Mouse (Mus musculus) CD8-positive naive resting alpha-beta T cell, adult 2 months (primary cell): ENCODE measurements around the gene Nudt7.

Source experiments
- DNase-seq, 2 experiments: peaks; one replicate each; pipeline ENCODE4 v3.0.0; 2022; ENCODE audit warnings: low read depth in 2 of 2, low spot score in 2 of 2

Gene Nudt7

DNA sequence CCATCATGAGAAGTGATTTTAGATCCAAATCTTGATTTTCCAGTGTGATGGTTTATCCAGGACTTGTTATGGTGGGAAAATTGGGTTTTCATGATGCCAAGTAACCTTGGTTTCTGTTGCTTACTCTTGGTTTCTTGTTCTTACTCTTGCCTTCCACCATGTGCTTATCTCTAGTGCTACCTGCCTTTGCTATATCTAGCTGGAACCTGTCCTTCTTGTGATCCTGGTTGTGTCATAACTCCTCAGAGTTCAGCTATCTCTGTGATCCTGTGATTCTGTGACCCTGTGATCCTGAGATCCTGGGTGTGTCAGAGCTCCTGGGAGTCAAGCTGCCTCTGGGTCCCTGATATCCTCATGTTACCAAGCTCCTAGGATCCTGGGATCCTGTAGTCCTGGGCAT lies 8.8 kb downstream of the Nudt7 start:
- no peak for DNase-seq

DNA sequence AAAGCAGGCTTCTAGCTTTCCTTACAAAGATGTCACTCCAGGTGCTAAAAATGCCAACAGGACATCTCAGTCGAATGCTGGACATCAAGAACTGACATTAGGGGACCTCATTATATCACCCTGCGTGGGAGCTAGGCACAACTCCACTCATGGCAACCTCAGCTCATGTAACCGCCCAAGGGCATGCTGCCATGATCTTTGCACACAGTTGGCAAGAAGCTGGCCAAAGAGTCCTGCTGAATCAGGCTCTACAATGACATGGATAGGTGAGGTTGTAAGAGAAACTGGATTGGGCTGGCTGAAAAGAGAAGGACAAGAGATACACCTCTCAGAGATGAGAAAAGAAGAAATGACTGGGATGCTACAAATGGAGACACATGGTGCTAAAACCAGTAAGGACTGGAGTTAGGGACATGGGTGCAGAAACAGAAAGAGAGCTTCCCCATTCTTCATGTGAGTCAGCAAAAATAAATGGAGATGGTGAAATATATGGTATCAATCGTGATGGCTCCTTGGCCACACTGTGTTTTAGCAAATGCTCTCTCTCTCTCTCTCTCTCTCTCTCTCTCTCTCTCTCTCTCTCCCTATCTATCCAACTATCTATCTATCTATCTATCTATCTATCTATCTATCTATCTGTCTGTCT lies 10.4 kb downstream of the Nudt7 start:
- no peak for DNase-seq

DNA sequence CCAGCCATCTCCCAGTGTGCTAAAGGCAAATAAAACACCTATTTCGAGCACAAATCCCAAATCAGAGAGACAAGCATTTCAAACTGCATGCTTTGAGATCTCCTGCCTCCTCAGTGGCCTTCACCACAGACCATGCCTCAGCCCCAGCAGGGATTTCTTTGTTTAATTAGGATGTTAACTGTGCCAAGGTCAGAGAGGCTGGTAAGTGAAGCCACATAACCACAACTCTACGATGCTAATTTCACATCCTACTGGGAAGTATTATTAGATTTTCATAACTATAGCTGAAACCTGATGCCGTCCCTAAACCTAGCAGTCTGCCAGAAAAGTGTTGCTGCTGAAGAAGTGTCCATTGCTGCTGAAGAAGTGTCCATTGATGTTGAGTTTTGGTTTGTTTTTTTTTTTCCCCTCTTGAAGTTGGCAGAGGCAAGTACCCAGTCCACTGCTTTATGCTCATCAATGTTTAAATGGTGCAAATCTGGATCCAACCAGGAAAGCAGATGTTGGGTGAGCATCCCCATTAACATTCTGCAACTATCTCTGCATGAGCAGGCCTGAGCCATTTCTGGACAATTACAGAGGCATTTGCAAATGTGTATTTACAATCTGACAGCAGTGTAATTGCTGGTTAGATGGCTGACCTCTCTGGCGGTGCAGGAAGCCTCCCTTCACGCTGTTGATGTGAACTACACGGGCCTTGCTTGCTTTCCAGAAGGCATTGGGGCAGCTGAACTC lies 20.1 kb downstream of the Nudt7 start:
- DNase-seq: no peak

DNA sequence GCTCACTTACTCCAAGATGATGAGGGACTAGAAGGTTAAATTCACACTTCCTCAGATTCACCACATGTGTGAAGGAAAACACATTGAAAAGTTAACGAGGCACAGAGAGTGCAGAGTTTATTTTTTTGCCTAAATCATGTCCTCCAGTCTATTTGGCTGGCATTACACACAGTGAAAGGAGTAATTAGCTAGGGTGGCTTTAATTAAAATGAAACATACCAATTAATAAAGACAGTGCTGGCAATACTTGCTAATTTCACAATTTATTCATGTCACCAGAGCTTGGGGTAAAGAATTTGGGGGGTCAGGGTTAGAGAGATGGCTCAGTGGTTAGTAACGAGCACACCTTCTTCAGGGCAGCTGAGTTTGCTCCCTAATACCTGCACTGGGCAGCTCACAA lies 25.2 kb downstream of the Nudt7 start:
- DNase-seq: no peak

DNA sequence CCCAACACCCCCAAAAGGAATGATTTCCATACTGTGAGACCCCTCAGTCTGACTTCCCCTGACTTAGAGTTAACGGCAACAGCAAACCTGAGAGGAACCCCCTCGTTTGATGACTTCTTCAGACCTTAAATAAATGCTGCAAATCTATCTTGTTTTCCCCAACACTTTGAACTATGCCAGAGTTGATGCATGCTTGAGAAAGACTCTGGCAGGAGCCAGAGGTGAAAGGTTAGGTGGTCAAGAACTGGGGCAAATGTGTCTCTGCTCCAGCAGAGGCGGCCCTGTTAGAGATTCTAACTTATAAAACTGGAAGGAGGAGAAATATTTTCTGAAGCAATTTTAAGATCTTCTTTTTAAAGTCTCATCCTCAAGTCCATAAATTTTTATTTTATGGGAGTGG lies 26.3 kb downstream of the Nudt7 start:
- no peak for DNase-seq

DNA sequence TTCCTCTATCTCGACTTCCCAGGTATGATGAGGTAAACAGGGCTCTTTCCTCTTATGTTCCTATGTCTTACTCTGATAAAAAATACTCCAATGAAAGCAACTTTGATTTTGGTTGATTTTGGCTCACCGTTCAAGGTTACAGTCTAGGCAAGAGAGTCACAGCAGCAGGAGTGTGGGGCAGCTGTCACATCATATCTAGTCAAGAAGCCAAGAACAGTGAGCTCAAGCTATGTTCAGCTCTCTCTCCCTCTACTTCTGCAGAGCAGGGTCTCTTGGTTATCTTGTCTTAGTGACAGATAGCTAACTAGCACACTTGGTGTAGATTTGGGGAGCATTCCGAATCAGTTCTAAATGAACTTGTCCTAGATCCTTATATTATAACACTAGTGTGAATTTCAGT lies 30.5 kb downstream of the Nudt7 start:
- DNase-seq: no peak

DNA sequence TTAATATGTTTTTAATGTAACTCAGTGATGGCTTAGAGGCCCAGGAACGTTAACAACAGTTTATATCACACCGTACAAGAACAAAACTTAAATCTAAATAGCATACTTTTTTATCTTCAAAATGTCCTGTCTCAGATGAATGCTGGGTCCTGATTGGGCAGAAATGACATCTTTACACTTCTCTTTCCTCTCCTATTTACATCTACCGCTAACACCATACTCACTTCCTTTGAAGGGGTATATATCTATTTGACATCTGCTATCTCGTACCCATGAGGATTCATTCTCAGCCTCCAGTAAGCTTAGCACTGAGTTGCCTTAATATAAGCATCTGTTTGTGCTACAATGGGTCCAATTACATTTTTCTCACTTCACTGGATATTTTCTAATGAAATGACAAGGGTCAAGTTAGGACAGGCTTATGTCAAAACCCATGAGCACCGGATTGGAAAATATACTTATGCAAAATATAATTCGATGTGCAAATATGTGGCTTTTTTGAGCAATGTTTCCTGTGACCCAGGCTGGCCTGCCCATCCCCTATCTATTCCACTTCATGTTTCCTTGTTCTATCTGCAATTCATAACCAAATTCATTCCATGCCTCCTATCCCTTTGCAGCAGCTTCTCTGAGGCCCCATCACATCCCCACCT lies 31.2 kb downstream of the Nudt7 start:
- no peak for DNase-seq

DNA sequence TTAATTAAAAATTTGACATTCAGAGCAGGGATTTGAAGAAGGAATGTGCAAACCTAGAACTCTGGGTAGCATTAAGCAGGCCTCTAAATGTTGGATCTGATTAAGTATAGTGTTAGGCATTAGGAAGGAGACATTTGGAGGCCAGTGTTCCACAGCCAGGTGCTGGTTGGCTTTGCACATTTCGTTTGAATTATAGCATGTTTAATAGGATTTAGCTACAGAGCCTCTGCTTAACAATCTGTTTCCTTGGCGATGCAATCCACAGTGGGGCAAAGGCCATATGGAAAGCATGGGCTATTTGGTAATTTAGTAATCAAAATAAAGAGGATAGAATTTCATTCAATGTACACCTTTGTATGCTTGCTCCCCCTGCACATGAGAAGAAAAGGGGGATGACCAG lies 32.4 kb downstream of the Nudt7 start:
- no peak for DNase-seq

DNA sequence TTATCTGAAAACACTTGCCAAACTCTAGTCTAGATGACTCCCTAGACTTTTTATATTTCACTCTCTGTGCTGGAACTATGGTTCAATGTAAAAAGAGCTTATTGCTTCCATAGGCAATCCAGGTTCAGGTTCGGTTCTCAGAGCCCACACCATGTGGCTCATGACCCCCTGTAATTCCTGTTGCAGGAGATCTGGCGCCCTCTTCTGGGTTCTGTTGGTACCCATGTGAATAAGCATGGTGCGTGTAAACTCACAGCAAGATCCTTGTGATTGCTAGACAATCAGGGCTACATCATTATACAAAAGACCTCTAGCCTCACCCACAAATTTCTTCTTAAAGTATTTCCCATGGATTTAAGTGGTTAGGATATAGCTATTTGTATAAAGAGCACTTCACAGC lies 43.4 kb downstream of the Nudt7 start:
- no peak for DNase-seq

DNA sequence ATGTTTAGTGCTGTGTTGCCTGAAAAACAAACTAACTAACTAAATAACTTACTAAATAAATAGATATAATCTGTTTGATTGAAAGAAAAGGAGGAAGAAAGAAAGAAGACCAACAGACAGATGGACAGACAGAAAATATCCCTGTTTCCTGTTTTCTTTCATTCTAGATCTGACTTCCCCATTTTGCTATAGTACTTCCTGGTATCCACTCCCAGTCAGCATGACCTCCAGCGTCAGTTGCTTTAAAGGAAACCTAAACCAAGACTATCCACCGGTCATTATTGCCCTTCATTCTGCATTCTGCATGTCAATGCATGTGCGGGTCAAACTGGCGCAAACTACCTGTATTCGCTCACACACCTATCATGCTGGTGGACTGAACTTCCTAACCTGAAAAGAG lies 60.0 kb downstream of the Nudt7 start:
- DNase-seq: no peak

DNA sequence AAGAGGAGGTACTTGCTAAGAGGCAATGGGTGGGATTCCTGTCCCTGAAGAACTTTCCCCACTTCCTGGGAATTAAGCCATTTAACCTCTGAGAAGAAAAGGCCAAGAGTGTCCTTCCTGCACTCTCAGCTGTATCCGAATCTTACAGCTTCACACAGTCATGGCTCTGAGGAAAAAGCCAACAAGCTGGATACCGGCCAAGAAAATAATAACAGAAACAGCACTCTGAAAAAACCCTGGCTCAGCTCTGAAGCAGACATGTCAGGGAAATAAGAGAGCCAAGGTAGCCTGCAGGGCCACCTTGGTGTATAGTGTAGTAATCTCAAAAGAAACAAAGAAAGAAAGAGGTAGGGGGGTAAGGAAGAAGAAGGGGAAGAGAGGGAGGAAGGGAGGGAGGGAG lies 65.6 kb downstream of the Nudt7 start:
- no peak for DNase-seq
